Mouse (Mus musculus): ENCODE results near the gene Tmem115. TPM values are rescaled to one million over a fixed set of nuclear protein-coding genes. Genes with fewer than 3 reads are reported as not detected.

The Tmem115 gene
- polyA plus RNA-seq (2017; shearing (Covaris generic)): 53.3 TPM

DNA sequence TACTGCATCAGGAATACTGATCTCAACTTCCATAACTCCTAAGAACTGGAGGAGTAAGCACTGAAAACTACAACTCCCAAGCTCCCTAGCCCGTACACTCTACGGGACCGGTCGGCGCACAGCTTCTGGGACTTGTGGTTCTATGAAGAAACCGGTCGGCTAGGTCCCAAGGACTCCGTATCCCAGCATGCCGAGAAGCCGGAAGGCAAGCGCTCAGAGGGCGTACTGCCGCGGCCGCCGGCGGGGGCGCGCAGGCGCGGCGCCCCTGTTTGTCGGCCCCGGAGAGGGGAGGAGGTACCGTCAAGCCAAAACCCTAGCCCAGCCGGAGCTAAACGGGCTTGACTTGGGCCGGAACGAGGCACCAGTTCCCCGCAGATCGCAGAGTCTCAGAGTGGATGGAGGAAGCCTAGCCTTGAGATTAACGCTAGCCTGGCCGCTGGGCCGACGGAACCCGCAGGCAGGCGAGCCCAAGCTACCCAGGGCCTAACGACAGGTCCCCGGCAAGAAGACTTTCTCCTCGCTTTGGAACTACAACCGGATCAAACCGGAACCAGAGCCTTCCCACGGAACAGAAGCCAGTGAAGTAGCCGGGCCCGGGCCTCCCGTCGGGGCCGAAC is at the start of gene Tmem115:
Gene Tmem115, plus strand, starts transcription at position 155 of the 617 bp plus-strand sequence.

DNA sequence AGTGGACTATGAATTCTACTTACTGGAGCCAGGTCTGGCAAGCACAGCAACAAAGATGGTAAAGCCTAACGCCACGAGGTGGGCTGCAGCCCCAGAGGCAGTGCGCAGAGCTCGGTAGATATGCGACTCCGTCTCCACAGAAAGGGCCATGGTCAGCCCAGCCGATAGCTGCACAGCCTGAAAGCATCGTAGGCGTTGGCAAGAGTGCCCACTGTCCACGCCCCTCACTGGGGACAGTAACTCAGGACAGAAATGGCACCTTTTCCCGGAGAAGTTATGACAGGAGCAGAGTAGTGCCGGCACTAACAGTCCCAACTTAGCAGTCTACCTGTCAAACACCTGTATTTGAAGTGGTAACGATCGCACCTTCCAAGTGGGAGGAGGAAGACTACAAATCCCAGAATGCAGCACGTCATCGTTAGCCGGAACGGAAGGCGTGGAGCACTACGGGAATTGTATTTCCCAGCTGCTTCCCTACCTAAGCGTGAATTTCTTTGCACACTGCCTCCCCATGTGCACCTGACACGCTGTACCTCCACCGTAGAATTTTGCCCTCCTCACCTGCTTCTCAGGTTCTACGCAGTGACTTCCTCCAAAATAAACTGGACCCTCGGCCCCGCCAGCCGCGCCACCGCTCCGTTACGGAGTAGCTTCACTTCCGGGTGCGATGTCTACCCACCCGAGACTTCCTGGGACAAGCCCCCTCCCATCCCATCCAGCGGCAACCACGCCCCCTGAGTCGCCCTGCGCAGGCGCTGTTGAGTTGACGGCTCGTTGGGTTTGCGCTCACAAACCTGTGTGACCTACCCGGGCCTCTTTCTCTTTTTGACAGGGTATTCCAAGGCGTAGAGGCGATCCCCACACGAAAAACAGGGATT is 8.0 kb downstream of the Tmem115 start, which contains the start of the genes Cyb561d2 and Nprl2:
Gene Cyb561d2, minus strand, starts transcription at position 720 of the 878 bp plus-strand sequence.
Gene Nprl2, plus strand, starts transcription at position 753 of the 878 bp plus-strand sequence.

DNA sequence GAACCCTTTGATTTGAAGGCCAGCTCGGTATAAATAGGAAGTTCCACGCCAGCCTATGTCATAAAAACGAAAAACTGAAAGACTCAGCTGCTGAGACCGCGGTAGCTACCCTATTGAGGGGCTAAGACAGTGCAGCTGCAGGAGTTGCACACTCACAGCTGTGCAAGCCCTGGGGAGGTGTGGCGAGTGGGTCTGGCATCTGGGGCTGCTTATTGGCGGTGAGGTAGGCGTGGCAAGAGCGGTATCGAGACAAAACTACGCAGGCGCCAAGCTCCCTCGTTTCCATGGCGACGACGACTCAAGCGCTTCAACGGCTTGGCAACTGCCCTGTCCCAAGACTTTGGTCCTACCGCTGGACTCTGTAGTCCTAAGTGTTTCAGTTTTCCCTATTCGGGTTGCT is 13.3 kb downstream of the Tmem115 start, which contains the start of gene Zmynd10:
Gene Zmynd10, plus strand, starts transcription at position 273 of the 400 bp plus-strand sequence.

DNA sequence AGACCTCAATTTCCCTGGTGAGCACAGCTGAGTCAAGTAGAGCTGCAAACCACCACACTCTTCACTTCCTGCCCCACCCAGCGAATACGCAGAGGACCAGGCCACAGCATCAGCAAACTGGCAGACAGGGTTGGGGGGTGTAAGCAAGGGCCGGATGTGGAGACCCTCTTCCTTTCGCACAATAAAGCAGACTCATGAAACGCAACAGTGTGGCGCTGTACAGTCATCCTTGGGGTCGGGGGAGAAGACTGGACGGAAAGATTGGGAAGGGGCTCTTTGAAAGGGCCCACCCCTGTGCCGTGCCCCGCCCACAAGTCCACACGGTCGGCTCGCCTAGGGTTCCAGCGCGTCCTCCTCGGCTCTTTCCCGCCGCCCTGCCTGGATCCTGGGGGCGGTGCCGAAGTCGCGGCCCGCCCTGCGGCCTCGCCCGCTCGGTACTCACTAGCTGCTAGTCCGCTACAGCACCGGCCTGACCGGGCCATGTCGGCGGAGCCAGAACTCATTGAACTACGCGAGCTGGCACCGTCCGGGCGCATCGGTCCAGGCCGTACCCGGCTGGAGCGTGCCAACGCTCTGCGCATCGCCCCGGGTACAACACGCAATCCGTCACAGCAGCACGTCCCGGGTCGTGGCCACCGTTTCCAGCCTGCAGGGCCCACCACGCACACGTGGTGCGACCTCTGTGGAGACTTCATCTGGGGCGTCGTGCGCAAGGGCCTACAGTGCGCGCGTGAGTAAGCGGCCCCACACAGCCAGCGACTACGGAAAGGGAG is 17.6 kb downstream of the Tmem115 start, which contains the start of gene Rassf1:
Gene Rassf1, plus strand, starts transcription at position 439 of the 773 bp plus-strand sequence.

DNA sequence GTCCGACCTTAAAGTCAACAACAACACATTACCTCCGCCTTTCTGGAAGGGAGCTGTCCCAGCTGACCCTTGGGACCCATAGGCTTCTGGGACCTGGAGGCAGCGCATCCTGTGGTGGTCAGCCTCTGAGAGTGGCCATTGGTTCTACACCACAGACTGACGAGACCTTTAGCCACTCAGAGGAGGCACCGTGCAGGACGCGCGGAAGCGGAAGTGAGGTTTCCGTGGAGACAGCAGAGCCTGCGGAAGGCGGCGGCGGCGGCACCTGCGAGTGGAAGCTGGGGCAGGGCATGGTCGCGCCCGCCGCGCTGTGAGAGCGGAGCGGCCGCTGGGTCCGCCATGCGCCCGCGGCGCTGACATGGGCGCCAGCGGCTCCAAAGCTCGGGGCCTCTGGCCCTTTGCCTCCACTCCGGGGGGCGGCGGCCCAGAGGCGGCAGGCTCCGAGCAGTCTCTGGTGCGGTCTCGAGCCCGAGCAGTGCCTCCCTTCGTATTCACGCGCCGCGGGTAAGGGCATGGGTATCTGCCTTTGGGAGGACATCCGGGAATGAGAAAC is 29.4 kb downstream of the Tmem115 start, which contains the start of gene Tusc2:
Gene Tusc2, plus strand, starts transcription at position 227 of the 553 bp plus-strand sequence.

DNA sequence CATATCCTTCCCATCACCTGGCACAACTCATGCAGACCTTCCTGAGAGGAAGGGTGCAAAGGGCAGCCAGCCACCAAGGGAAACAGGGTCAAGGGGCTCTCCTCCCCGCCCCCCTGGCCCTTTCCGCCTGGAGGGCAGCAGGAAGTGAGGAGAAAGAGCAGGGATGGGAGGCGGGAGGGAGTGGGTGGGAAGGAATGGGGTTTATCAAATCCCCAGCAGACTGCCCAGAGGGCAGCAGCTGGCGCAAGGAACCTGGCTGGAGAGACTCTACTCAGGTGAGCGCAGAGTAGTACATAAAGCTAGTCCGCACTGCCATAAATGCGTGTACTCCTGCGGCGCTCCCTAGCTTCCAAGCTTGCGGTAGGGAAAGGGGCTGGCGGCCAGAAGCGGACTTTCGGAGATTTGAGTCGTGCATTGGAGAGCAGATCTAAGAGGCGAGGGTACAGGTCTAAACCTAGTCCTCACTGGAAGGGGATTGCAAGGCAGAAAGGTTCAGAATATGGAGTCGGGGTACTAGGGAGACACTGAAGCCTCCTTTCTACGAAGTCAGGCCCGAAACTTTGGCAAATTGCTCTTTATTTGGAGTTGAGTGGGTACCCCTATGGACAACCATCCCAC is 34.1 kb downstream of the Tmem115 start, which contains the start of gene Hyal2:
Gene Hyal2, plus strand, starts transcription at position 244 of the 618 bp plus-strand sequence.

DNA sequence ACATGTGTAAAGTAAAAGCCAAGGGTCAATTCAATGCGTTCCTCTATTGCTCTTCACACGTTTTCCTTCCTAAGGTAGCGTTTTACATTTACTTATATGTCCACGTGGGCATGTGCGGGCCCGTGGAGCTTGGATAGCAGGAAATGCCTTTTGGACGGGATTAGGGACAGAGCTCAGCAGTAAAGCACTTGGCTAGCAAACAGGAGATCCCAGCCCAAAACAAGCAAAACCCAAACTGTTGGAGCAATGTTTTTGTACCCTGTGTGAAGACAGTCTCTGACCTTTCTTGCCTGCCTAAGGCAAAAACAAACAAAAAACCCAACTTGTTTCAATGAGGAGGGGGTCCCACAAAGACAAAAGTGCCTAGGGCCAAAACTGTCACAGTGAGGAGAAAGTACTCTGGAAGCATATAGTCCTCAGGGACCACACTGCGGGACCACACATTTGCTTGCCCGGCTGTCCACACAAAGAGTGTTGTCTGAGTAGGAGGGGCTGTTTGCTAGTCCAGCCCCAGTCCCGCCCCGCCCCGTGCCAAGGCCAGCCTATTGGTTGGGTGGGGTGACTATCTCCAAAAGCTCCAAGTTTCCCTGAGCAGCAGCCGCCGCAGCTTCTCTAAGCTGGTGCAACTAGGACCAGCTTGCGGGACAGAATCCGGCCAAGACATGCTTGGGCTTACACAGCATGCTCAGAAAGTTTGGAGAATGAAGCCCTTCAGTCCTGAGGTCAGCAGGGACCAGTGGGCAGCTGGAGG is 42.8 kb downstream of the Tmem115 start, which contains the start of gene Hyal1:
Gene Hyal1, plus strand, starts transcription at position 571 of the 751 bp plus-strand sequence.

DNA sequence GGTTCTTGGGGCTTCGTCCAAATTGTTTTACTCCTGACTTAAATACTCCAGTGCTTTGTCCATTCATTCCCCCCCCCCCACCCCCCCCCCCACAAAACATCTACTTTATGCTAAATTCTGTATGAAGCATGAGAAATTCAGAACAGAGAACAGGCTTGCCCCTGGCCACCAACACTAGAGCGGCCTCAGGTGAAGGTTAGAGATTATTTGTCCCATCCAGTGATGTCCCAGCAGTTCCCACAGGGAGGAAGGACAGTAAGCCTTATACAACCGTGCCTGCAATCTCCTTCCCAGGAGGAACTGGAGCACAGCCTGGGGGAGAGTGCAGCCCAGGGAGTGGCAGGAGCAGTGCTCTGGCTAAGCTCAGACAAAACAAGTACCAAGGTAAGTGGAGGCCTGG is 44.8 kb downstream of the Tmem115 start, which contains the start of gene Naa80:
Gene Naa80, plus strand, starts transcription at position 301 of the 400 bp plus-strand sequence.

DNA sequence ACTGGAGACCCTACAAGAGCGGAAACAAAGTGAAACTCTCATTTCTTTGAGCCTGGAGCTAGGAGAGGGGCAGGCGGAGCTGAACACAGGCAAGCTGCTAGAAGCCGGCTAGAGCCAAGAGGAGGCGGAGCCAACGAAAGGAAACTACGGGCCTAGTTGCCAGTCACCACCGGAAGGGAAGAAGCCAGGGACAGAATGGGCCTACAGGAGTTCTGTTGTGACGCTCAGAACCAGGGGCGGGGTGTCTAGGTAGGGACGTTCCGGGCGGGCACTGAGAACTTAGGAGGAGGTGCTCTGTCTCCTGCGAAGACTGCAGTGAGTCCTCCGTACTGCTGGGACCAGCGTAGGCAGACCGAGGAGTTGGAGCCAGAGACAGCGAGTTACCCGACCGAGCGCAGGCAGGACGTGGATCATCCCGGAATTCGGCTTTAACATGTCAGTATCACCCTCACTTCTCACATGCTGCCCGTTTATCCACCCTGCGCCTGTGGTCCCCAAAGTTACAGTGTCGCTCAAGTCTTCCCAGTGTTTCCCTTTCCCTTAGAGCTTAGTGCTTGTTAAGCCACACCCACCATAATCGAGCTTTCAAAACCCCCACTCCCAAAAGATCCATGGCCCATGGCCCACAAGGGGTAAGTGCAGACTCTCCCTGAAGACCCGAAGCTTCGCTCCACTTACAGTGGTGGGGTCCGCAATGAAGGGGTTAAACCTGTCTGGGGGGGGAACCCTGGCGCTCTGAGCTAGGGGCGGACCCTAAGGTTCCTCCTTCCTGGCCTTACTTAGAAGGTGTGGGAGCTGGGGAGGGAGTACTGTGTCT is 47.0 kb downstream of the Tmem115 start, which contains the start of gene Hyal3:
Gene Hyal3, plus strand, starts transcription at position 318 of the 817 bp plus-strand sequence.

DNA sequence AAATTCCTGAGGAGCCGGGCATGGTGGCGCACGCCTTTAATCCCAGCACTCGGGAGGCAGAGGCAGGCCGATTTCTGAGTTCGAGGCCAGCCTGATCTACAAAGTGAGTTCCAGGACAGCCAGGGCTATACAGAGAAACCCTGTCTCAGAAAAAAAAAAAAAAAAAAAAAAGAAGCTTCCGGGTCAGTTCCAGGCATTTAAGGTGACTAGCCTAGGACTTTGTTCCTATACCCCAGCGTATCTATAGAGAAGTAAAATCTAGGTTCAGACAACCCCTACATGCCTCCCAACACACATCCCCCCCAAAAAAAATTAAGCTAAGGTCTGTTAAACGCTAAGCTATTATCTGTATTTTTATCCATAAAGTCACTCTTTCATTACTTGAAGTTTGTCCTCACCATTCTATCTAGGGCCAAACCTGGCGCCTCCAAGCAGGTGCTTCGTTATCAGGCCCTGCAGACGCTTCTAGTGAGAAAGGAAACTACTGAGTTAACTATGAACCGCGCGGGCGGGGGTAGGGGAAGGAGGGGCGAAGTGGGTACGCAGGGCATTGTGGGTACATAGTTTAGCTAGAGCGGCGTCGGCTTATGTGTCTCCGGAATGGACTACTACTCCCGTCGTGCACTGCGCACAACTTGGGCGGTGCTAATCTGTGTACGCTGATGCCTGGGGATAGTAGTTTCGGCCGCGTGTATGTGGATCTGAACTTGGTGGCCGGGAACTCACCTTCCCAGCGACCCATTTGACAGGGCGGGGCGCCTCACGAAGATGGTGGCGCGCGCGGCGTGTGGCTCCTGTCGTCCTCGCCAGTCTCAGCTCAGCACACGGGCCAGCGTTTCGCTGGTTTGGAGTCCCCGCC is 53.5 kb downstream of the Tmem115 start, which contains the start of gene Ifrd2:
Gene Ifrd2, plus strand, starts transcription at position 669 of the 859 bp plus-strand sequence.

Other genes with a start within 250 kb of the Tmem115 start
- 50.2 TPM for gene Mapkapk3, start 244.1 kb upstream of the Tmem115 start, polyA plus RNA-seq (2017; shearing (Covaris generic))
- gene Cish, start 237.9 kb upstream of the Tmem115 start, polyA plus RNA-seq (2017; shearing (Covaris generic)): 18.2 TPM
- gene Hemk1, start 195.6 kb upstream of the Tmem115 start, polyA plus RNA-seq (2017; shearing (Covaris generic)): 9.9 TPM
- 0.26 TPM for gene 6430571L13Rik, start 193.3 kb upstream of the Tmem115 start, polyA plus RNA-seq (2017; shearing (Covaris generic))
- gene Cacna2d2, start 134.3 kb upstream of the Tmem115 start, polyA plus RNA-seq (2017; shearing (Covaris generic)): 1.7 TPM
- gene Cyb561d2, start 8.2 kb downstream of the Tmem115 start, polyA plus RNA-seq (2017; shearing (Covaris generic)): 26.2 TPM
- gene Nprl2, start 8.3 kb downstream of the Tmem115 start, polyA plus RNA-seq (2017; shearing (Covaris generic)): 61.0 TPM
- 1.2 TPM for gene Zmynd10, start 13.4 kb downstream of the Tmem115 start, polyA plus RNA-seq (2017; shearing (Covaris generic))
- gene Rassf1, start 17.6 kb downstream of the Tmem115 start, polyA plus RNA-seq (2017; shearing (Covaris generic)): 104 TPM
- 32.3 TPM for gene Tusc2, start 29.3 kb downstream of the Tmem115 start, polyA plus RNA-seq (2017; shearing (Covaris generic))
- gene Hyal2, start 34.0 kb downstream of the Tmem115 start, polyA plus RNA-seq (2017; shearing (Covaris generic)): 2.8 TPM
- gene Hyal1, start 43.0 kb downstream of the Tmem115 start, polyA plus RNA-seq (2017; shearing (Covaris generic)): 2.9 TPM
- gene Naa80, start 44.9 kb downstream of the Tmem115 start, polyA plus RNA-seq (2017; shearing (Covaris generic)): 14.0 TPM
- not detected for gene Hyal3, start 46.9 kb downstream of the Tmem115 start, polyA plus RNA-seq (2017; shearing (Covaris generic))
- 24.5 TPM for gene Ifrd2, start 53.7 kb downstream of the Tmem115 start, polyA plus RNA-seq (2017; shearing (Covaris generic))
- not detected for gene Sema3b, start 75.3 kb downstream of the Tmem115 start, polyA plus RNA-seq (2017; shearing (Covaris generic))
- gene Gnai2, start 101.4 kb downstream of the Tmem115 start, polyA plus RNA-seq (2017; shearing (Covaris generic)): 663 TPM
- gene Slc38a3, start 135.6 kb downstream of the Tmem115 start, polyA plus RNA-seq (2017; shearing (Covaris generic)): 0.11 TPM
- gene Gnat1, start 145.8 kb downstream of the Tmem115 start, polyA plus RNA-seq (2017; shearing (Covaris generic)): 5.7 TPM
- gene Sema3f, start 176.5 kb downstream of the Tmem115 start, polyA plus RNA-seq (2017; shearing (Covaris generic)): 0.72 TPM
- 309 TPM for gene Rbm5, start 237.1 kb downstream of the Tmem115 start, polyA plus RNA-seq (2017; shearing (Covaris generic))